Mouse (Mus musculus): ENCODE measurements around the gene Tyw1. TPM values are rescaled to one million over a fixed set of nuclear protein-coding genes. Genes with fewer than 3 reads are reported as not detected.
A peak's percentile ranks its signal among the peaks of the same experiment; 100 is the strongest.

Gene Tyw1
- polyA plus RNA-seq, 1 experiment from 2014 or later: 20.8 TPM

GRCm38 (mm10) chr5:130256678-130257271, 1.4 kb downstream of the Tyw1 start:
- peak overlapping the region; percentile 55 for H3K4me2 ChIP-seq (ENCODE audit: low read length)
- DNase-seq (ENCODE audit: low spot score): peak; percentile 100
- ATAC-seq (replicated peaks; ENCODE audit: low FRiP score, low read depth): peak; percentile 92

GRCm38 (mm10) chr5:130257303-130257702, 1.9 kb downstream of the Tyw1 start:
- Histone ChIP-seq H3K4me2 (ENCODE audit: low read length) (peak overlapping the region; percentile 55), H3K27ac (peak overlapping the region; percentile 87), H3K27me3 (ENCODE audit: insufficient read depth, low read length) (no peaks in the 10 kb centered on the region), H3K9me3 (replicated peaks; ENCODE audit: low read length) (no peaks in the 10 kb centered on the region), H3K4me1 (replicated peaks; ENCODE audit: insufficient read depth, low read length) (no peaks in the 10 kb centered on the region), H3K4me3 (replicated peaks; ENCODE audit: low read depth, low read length) (peak overlapping the region; percentile 57), H3K9ac (ENCODE audit: low read depth, low read length) (peak overlapping the region; percentile 73), H3K36me3 (ENCODE audit: insufficient read depth, low read length) (peaks cover 3% of the 10 kb centered on the region; the same call in 1 of the 2 replicates)
- ATAC-seq (replicated peaks; ENCODE audit: low FRiP score, low read depth) (no peak), DNase-seq (ENCODE audit: low spot score) (no peak)
- 5% methylated on average over 8 of the region's 8 CpGs for WGBS
- TF ChIP-seq CTCF (IDR thresholded peaks at IDR 0.05; ENCODE audit: low read depth): no peak

More at GRCm38 (mm10) chr5:130256678-130257271, 1.4 kb downstream of the Tyw1 start:
- peak overlapping the region; percentile 87 for H3K27ac ChIP-seq
- no peak for TF ChIP-seq CTCF (IDR thresholded peaks at IDR 0.05; ENCODE audit: low read depth)
- H3K4me1 ChIP-seq (replicated peaks; ENCODE audit: insufficient read depth, low read length): no peaks in the 10 kb centered on the region
- H3K36me3 ChIP-seq (ENCODE audit: insufficient read depth, low read length): peaks cover 8% of the 10 kb centered on the region
- H3K27me3 ChIP-seq (ENCODE audit: insufficient read depth, low read length): no peaks in the 10 kb centered on the region
- peak overlapping the region; percentile 73 for H3K9ac ChIP-seq (ENCODE audit: low read depth, low read length)
- H3K4me3 ChIP-seq (replicated peaks; ENCODE audit: low read depth, low read length): peak overlapping the region; percentile 57
- H3K9me3 ChIP-seq (replicated peaks; ENCODE audit: low read length): no peaks in the 10 kb centered on the region
- WGBS: under 1% methylated on average over 25 of the region's 25 CpGs

- ATAC-seq (replicated peaks; ENCODE audit: low FRiP score, low read depth) (no peak), DNase-seq (ENCODE audit: low spot score) (peak; percentile 25)
- TF ChIP-seq CTCF (IDR thresholded peaks at IDR 0.05; ENCODE audit: low read depth): peak; percentile 60
- no peaks in the 10 kb centered on the region for H3K27me3 ChIP-seq (ENCODE audit: insufficient read depth, low read length)
- H3K36me3 ChIP-seq (ENCODE audit: insufficient read depth, low read length): peaks cover 20% of the 10 kb centered on the region
- H3K4me2 ChIP-seq (ENCODE audit: low read length): no peak overlapping the region
- 73% methylated on average over 11 of the region's 11 CpGs for WGBS
- H3K27ac ChIP-seq: no peak overlapping the region
- H3K9me3 ChIP-seq (replicated peaks; ENCODE audit: low read length): no peaks in the 10 kb centered on the region
- no peak overlapping the region for H3K9ac ChIP-seq (ENCODE audit: low read depth, low read length)
- H3K4me1 ChIP-seq (replicated peaks; ENCODE audit: insufficient read depth, low read length): no peaks in the 10 kb centered on the region
- H3K4me3 ChIP-seq (replicated peaks; ENCODE audit: low read depth, low read length): no peak overlapping the region
Observed at GRCm38 (mm10) chr5:130263454-130263853, 8.0 kb downstream of the Tyw1 start.

- 79% methylated on average over 6 of the region's 6 CpGs for WGBS
Observed at GRCm38 (mm10) chr5:130264433-130265005, 9.1 kb downstream of the Tyw1 start.

GRCm38 (mm10) chr5:130266651-130267050, 11.2 kb downstream of the Tyw1 start:
- TF ChIP-seq CTCF (IDR thresholded peaks at IDR 0.05; ENCODE audit: low read depth): peak; percentile 55

More at GRCm38 (mm10) chr5:130264433-130265005, 9.1 kb downstream of the Tyw1 start:
- no peak for DNase-seq (ENCODE audit: low spot score)
- H3K4me3 ChIP-seq (replicated peaks; ENCODE audit: low read depth, low read length): no peak overlapping the region
- H3K27me3 ChIP-seq (ENCODE audit: insufficient read depth, low read length): no peaks in the 10 kb centered on the region
- no peaks in the 10 kb centered on the region for H3K4me1 ChIP-seq (replicated peaks; ENCODE audit: insufficient read depth, low read length)
- no peak overlapping the region for H3K27ac ChIP-seq
- peaks cover 27% of the 10 kb centered on the region for H3K36me3 ChIP-seq (ENCODE audit: insufficient read depth, low read length)
- H3K9me3 ChIP-seq (replicated peaks; ENCODE audit: low read length): no peaks in the 10 kb centered on the region
- H3K4me2 ChIP-seq (ENCODE audit: low read length): no peak overlapping the region
- no peak for TF ChIP-seq CTCF (IDR thresholded peaks at IDR 0.05; ENCODE audit: low read depth)
- no peak overlapping the region for H3K9ac ChIP-seq (ENCODE audit: low read depth, low read length)
- ATAC-seq (replicated peaks; ENCODE audit: low FRiP score, low read depth): no peak

GRCm38 (mm10) chr5:130267316-130267715, 11.9 kb downstream of the Tyw1 start:
- H3K4me3 ChIP-seq (replicated peaks; ENCODE audit: low read depth, low read length): no peak overlapping the region
- no peak overlapping the region for H3K9ac ChIP-seq (ENCODE audit: low read depth, low read length)
- no peaks in the 10 kb centered on the region for H3K9me3 ChIP-seq (replicated peaks; ENCODE audit: low read length)
- no peaks in the 10 kb centered on the region for H3K4me1 ChIP-seq (replicated peaks; ENCODE audit: insufficient read depth, low read length)
- no peaks in the 10 kb centered on the region for H3K27me3 ChIP-seq (ENCODE audit: insufficient read depth, low read length)
- 90% methylated on average over 1 of the region's 1 CpGs for WGBS
- ATAC-seq (replicated peaks; ENCODE audit: low FRiP score, low read depth): no peak
- DNase-seq (ENCODE audit: low spot score): peak; percentile 41
- TF ChIP-seq CTCF (IDR thresholded peaks at IDR 0.05; ENCODE audit: low read depth): peak; percentile 68
- no peak overlapping the region for H3K27ac ChIP-seq
- H3K36me3 ChIP-seq (ENCODE audit: insufficient read depth, low read length): peaks cover 32% of the 10 kb centered on the region
- no peak overlapping the region for H3K4me2 ChIP-seq (ENCODE audit: low read length)

More at GRCm38 (mm10) chr5:130266651-130267050, 11.2 kb downstream of the Tyw1 start:
- Histone ChIP-seq H3K4me1 (replicated peaks; ENCODE audit: insufficient read depth, low read length) (no peaks in the 10 kb centered on the region), H3K36me3 (ENCODE audit: insufficient read depth, low read length) (peaks cover 32% of the 10 kb centered on the region), H3K9me3 (replicated peaks; ENCODE audit: low read length) (no peaks in the 10 kb centered on the region), H3K4me2 (ENCODE audit: low read length) (no peak overlapping the region), H3K27me3 (ENCODE audit: insufficient read depth, low read length) (no peaks in the 10 kb centered on the region), H3K9ac (ENCODE audit: low read depth, low read length) (no peak overlapping the region), H3K4me3 (replicated peaks; ENCODE audit: low read depth, low read length) (no peak overlapping the region), H3K27ac (no peak overlapping the region)
- WGBS: 88% methylated on average over 7 of the region's 7 CpGs
- DNase-seq (ENCODE audit: low spot score): peak; percentile 10
- ATAC-seq (replicated peaks; ENCODE audit: low FRiP score, low read depth): no peak
